Mouse (Mus musculus): ENCODE results near the gene Pdxp. TPM values are rescaled to one million over a fixed set of nuclear protein-coding genes. Genes with fewer than 3 reads are reported as not detected.

Pdxp gene
- polyA plus RNA-seq, 1 experiment from 2014 or later, result 47.1 TPM

- Histone ChIP-seq H3K4me1 (peaks cover 13% of the 10 kb centered on the region), H3K9me3 (no peaks in the 10 kb centered on the region), H3K4me2 (replicated peaks) (peak within 1 kb of the TSS; percentile 79), H3K36me3 (peaks cover 35% of the 10 kb centered on the region), H3K27me3 (replicated peaks) (no peaks in the 10 kb centered on the region), H3K4me3 (peak within 1 kb of the TSS; percentile 79), H3K27ac (peak within 1 kb of the TSS; percentile 26; the same call in 1 of the 2 replicates), H3K9ac (peak within 1 kb of the TSS; percentile 73)
- under 1% methylated on average over 42 of the region's 42 CpGs for whole genome bisulfite sequencing
- peak; percentile 87 for ATAC-seq (ENCODE audit: low FRiP score, low read depth)
These were observed 21.1 kb downstream of the Pdxp start, which contains the start of gene Nol12 for GRCm38 (mm10) chr15:78934784-78935320. Gene Nol12 (plus strand): TSS chr15:78934933.

- peak overlapping the region; percentile 79; the same call in 1 of the 2 replicates for H3K4me2 ChIP-seq (replicated peaks)
- WGBS, result 94% methylated on average over 12 of the region's 12 CpGs
- no peaks in the 10 kb centered on the region for H3K27me3 ChIP-seq (replicated peaks)
- H3K4me1 ChIP-seq, result peaks cover 13% of the 10 kb centered on the region
- H3K9ac ChIP-seq, result no peak overlapping the region
- no peak overlapping the region for H3K4me3 ChIP-seq
- H3K36me3 ChIP-seq, result peaks cover 51% of the 10 kb centered on the region
- H3K27ac ChIP-seq, result no peak overlapping the region
- no peak for ATAC-seq (ENCODE audit: low FRiP score, low read depth)
- H3K9me3 ChIP-seq, result no peaks in the 10 kb centered on the region
These were observed 22.7 kb downstream of the Pdxp start for GRCm38 (mm10) chr15:78936403-78936802.

DNA sequence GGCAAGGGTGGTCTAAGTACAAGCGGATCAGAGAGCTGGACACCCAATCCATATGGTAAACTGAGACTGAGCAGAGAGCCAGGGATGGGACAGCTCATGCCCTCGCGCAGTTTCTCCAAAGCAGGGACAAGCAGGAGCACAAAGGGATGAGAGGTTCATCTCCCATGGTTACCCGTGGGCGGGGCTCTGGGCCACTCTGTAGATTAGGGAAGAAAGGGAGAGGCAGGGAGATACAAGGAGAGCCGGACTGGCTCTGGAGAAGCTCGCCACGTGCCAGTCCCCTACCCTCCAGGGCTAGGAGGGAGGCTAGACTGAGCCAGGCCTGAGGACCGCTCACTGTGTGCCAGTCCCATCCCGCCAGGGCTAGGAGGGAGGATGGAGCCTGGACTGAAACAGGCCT lies 23.6 kb downstream of the Pdxp start:
- Histone ChIP-seq H3K27ac (no peak overlapping the region), H3K4me2 (replicated peaks) (no peak overlapping the region), H3K9ac (peak overlapping the region; percentile 3; the same call in 1 of the 2 replicates), H3K36me3 (peaks cover 57% of the 10 kb centered on the region), H3K9me3 (no peaks in the 10 kb centered on the region), H3K27me3 (replicated peaks) (no peaks in the 10 kb centered on the region), H3K4me3 (no peak overlapping the region), H3K4me1 (peaks cover 13% of the 10 kb centered on the region)
- WGBS, result 87% methylated on average over 10 of the region's 10 CpGs
- no peak for ATAC-seq (ENCODE audit: low FRiP score, low read depth)

- no peaks in the 10 kb centered on the region for H3K9me3 ChIP-seq
- H3K9ac ChIP-seq, result peak overlapping the region; percentile 3; the same call in 1 of the 2 replicates
- no peaks in the 10 kb centered on the region for H3K27me3 ChIP-seq (replicated peaks)
- ATAC-seq (ENCODE audit: low FRiP score, low read depth), result no peak
- peaks cover 57% of the 10 kb centered on the region for H3K36me3 ChIP-seq
- H3K4me1 ChIP-seq, result peaks cover 16% of the 10 kb centered on the region
- H3K4me3 ChIP-seq, result no peak overlapping the region
- 86% methylated on average over 2 of the region's 2 CpGs for WGBS
- no peak overlapping the region for H3K27ac ChIP-seq
- H3K4me2 ChIP-seq (replicated peaks), result no peak overlapping the region
These were observed 24.2 kb downstream of the Pdxp start for GRCm38 (mm10) chr15:78937963-78938362.

- no peak overlapping the region for H3K27ac ChIP-seq
- no peaks in the 10 kb centered on the region for H3K9me3 ChIP-seq
- H3K4me1 ChIP-seq, result peaks cover 15% of the 10 kb centered on the region
- 95% methylated on average over 13 of the region's 13 CpGs for WGBS
- no peak overlapping the region for H3K4me2 ChIP-seq (replicated peaks)
- no peak overlapping the region for H3K9ac ChIP-seq
- no peaks in the 10 kb centered on the region for H3K27me3 ChIP-seq (replicated peaks)
- H3K36me3 ChIP-seq, result peaks cover 57% of the 10 kb centered on the region
- ATAC-seq (ENCODE audit: low FRiP score, low read depth), result no peak
- H3K4me3 ChIP-seq, result no peak overlapping the region
These were observed 26.6 kb downstream of the Pdxp start for GRCm38 (mm10) chr15:78940325-78940724.

DNA sequence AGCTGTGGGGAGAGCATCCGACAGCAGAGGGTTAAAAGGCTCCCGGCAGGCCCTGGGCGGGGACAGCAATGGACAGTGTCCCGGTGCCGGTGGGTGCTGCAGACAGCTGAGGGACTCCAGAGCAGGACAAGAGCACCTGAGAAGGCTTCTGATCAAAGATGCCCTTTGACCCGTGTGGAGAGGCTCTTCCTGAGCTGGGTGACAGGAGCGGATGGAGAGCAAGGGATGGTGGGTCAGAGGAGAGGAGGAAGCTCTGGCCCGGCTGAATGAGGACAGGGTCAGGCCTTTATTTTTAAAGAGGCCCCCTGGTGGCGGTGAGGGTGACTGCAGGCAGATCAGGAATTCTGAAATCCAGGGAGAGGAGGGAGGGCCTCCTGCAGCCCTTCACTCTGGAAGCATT lies 28.9 kb downstream of the Pdxp start:
- H3K36me3 ChIP-seq, result peaks cover 43% of the 10 kb centered on the region
- no peaks in the 10 kb centered on the region for H3K9me3 ChIP-seq
- H3K9ac ChIP-seq, result peak overlapping the region; percentile 36
- peak; percentile 61 for ATAC-seq (ENCODE audit: low FRiP score, low read depth)
- H3K4me2 ChIP-seq (replicated peaks), result peak overlapping the region; percentile 56
- peak overlapping the region; percentile 20; the same call in 1 of the 2 replicates for H3K4me3 ChIP-seq
- WGBS, result 6% methylated on average over 9 of the region's 9 CpGs
- no peaks in the 10 kb centered on the region for H3K27me3 ChIP-seq (replicated peaks)
- peaks cover 9% of the 10 kb centered on the region; the same call in 1 of the 2 replicates for H3K4me1 ChIP-seq
- H3K27ac ChIP-seq, result no peak overlapping the region

DNA sequence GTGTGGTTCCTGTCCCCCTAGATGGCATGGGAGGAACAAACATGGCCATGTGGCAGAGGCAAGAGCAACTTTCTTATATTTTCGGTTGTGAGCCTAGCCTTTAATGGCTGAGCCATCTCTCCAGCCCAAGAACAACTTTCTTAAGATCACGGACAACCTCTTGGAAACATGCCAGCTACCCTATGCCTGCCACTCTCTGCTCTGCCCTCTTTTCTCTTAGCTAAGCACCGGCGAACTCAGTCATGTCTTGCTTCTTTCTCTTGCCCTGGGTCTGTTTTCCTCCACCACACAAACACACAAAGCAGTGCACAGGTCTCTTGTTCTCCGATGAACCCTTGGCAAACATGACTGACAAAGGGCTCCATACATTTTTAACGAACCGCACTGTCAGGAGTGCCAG lies 32.5 kb downstream of the Pdxp start:
- Histone ChIP-seq H3K4me1 (peaks cover 22% of the 10 kb centered on the region), H3K4me3 (no peak overlapping the region), H3K36me3 (peaks cover 9% of the 10 kb centered on the region), H3K9me3 (no peaks in the 10 kb centered on the region), H3K27me3 (replicated peaks) (no peaks in the 10 kb centered on the region), H3K9ac (no peak overlapping the region), H3K4me2 (replicated peaks) (no peak overlapping the region), H3K27ac (no peak overlapping the region)
- 81% methylated on average over 7 of the region's 7 CpGs for WGBS
- no peak for ATAC-seq (ENCODE audit: low FRiP score, low read depth)

- Histone ChIP-seq H3K4me3 (peak within 1 kb of the TSS; percentile 58), H3K9me3 (no peaks in the 10 kb centered on the region), H3K27me3 (replicated peaks) (no peaks in the 10 kb centered on the region), H3K4me1 (peaks cover 19% of the 10 kb centered on the region), H3K36me3 (peaks cover 14% of the 10 kb centered on the region), H3K4me2 (replicated peaks) (peak within 1 kb of the TSS; percentile 64), H3K27ac (no peak within 1 kb of the TSS), H3K9ac (peak within 1 kb of the TSS; percentile 67)
- WGBS, result under 1% methylated on average over 24 of the region's 24 CpGs
- peak; percentile 97 for ATAC-seq (ENCODE audit: low FRiP score, low read depth)
These were observed 33.9 kb downstream of the Pdxp start, which contains the start of gene Triobp for GRCm38 (mm10) chr15:78947657-78948056. Gene Triobp (plus strand): TSS chr15:78947724.

DNA sequence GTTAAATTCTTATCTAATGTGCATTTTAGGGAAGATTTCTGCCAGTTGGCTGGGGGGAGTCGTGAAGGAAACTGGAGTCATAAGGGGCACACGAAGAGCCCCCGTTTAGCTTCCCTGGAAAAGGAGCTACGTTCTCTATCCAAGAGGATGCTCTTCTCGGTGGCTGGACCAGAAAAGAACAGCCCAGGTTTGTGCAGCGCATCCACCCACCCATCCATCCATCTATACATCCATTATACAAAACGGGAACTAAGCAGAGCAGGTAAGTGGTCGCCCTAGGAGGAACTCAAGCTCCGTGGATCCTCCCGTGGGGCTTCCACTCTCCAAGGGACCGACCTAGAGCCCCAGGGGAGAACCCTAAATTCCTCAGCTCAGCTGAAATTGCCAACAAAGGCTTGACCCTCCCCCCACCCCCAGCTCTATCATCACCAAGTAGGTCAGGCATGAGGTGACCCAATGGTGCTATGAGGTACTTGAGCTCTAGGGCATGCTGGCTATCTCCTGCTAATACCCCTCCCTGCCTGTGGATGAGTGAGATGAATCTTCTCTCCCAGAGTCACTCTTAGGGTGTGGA lies 34.5 kb downstream of the Pdxp start:
- WGBS, result 4% methylated on average over 11 of the region's 11 CpGs
- Histone ChIP-seq H3K4me3 (peak overlapping the region; percentile 58), H3K4me1 (peaks cover 19% of the 10 kb centered on the region), H3K9me3 (no peaks in the 10 kb centered on the region), H3K27me3 (replicated peaks) (no peaks in the 10 kb centered on the region), H3K27ac (no peak overlapping the region), H3K36me3 (peaks cover 19% of the 10 kb centered on the region), H3K9ac (peak overlapping the region; percentile 67), H3K4me2 (replicated peaks) (peak overlapping the region; percentile 64)
- peak; percentile 38; the same call in 1 of the 2 replicates for ATAC-seq (ENCODE audit: low FRiP score, low read depth)

DNA sequence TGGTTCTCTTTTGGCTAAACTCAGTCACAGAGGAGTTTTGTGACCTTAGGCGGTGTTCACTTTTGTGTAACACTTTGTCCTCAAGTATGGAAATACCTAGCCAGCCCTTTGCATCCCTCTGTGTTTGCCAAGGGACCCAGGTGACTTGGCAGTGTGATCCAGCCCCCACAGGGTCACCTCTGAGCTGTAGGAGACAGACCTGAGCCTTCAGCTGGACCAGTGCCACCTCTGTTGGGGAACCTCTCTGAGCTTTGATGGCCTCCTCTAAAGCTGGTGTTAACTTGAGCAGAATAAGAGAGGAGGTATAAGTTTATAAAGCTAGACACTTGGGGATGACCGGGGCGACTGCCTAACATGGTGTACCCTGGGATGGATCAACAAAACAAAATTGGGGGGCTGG lies 35.2 kb downstream of the Pdxp start:
- Histone ChIP-seq H3K36me3 (peaks cover 25% of the 10 kb centered on the region), H3K4me3 (no peak overlapping the region; the same call in 1 of the 2 replicates), H3K4me1 (peaks cover 19% of the 10 kb centered on the region), H3K4me2 (replicated peaks) (peak overlapping the region; percentile 64), H3K27me3 (replicated peaks) (no peaks in the 10 kb centered on the region), H3K9ac (no peak overlapping the region), H3K27ac (no peak overlapping the region), H3K9me3 (no peaks in the 10 kb centered on the region)
- no peak for ATAC-seq (ENCODE audit: low FRiP score, low read depth)
- WGBS, result 95% methylated on average over 3 of the region's 3 CpGs

- no peak overlapping the region for H3K9ac ChIP-seq
- no peak overlapping the region for H3K4me3 ChIP-seq
- 71% methylated on average over 3 of the region's 3 CpGs for WGBS
- H3K4me2 ChIP-seq (replicated peaks), result no peak overlapping the region
- no peaks in the 10 kb centered on the region for H3K27me3 ChIP-seq (replicated peaks)
- ATAC-seq (ENCODE audit: low FRiP score, low read depth), result no peak
- no peaks in the 10 kb centered on the region for H3K9me3 ChIP-seq
- H3K36me3 ChIP-seq, result peaks cover 59% of the 10 kb centered on the region
- H3K27ac ChIP-seq, result no peak overlapping the region
- H3K4me1 ChIP-seq, result no peaks in the 10 kb centered on the region
These were observed 41.9 kb downstream of the Pdxp start for GRCm38 (mm10) chr15:78955663-78956062.

- Histone ChIP-seq H3K4me2 (replicated peaks) (no peak overlapping the region), H3K4me3 (no peak overlapping the region), H3K36me3 (peaks cover 63% of the 10 kb centered on the region), H3K4me1 (no peaks in the 10 kb centered on the region), H3K27me3 (replicated peaks) (no peaks in the 10 kb centered on the region), H3K9ac (no peak overlapping the region), H3K9me3 (no peaks in the 10 kb centered on the region), H3K27ac (no peak overlapping the region)
- 88% methylated on average over 4 of the region's 4 CpGs for WGBS
- ATAC-seq (ENCODE audit: low FRiP score, low read depth), result no peak
These were observed 42.6 kb downstream of the Pdxp start for GRCm38 (mm10) chr15:78956351-78956750.

Data from neural tube, embryonic 12.5 days (tissue).